Mouse (Mus musculus) gastrocnemius, postnatal 4 days (tissue): ENCODE results near the gene Lyzl4. TPM values are rescaled to one million over a fixed set of nuclear protein-coding genes. Genes with fewer than 3 reads are reported as not detected.

Source experiments
- DNase-seq, 2 experiments: peaks; one replicate each; pipeline ENCODE4 v3.0.0; 2021 to 2022; ENCODE audit warnings: low spot score in 2 of 2, mixed read lengths in 2 of 2
- total RNA-seq, 2 experiments: library from RNA; stranded (reverse); gene quantifications; 2 replicates each; pipeline ENCODE4 v1.2.3; 2021

The Lyzl4 gene
- total RNA-seq, 2 experiments from 2014 or later = 0.81 to 1.2 TPM

GRCm38 (mm10) chr9:121656322-121656721 lies 14.4 kb upstream of the Lyzl4 start:
- DNase-seq = no peak

- DNase-seq = no peak
These were observed 11.8 kb upstream of the Lyzl4 start for GRCm38 (mm10) chr9:121653668-121654067.

- DNase-seq = no peak
These were observed 5.1 kb upstream of the Lyzl4 start for GRCm38 (mm10) chr9:121647026-121647425.

- DNase-seq = no peak
These were observed 3.0 kb upstream of the Lyzl4 start for GRCm38 (mm10) chr9:121644855-121645254.

GRCm38 (mm10) chr9:121642401-121643181 lies 695 bp upstream of the Lyzl4 start, which contains the start of gene Vipr1:
Gene Vipr1 (plus strand): TSS chr9:121642716.
- peak in 1 of 2 experiments; percentile 38 for DNase-seq

GRCm38 (mm10) chr9:121641235-121641915 lies 521 bp downstream of the Lyzl4 start:
- no peak for DNase-seq

GRCm38 (mm10) chr9:121639790-121640189 lies 2.1 kb downstream of the Lyzl4 start:
- DNase-seq = no peak

- no peak for DNase-seq
These were observed 5.9 kb downstream of the Lyzl4 start for GRCm38 (mm10) chr9:121635835-121636576.

- no peak for DNase-seq
These were observed 8.6 kb downstream of the Lyzl4 start for GRCm38 (mm10) chr9:121633306-121633705.

- DNase-seq = no peak
These were observed 9.0 kb downstream of the Lyzl4 start for GRCm38 (mm10) chr9:121632891-121633290.

GRCm38 (mm10) chr9:121631946-121632345 lies 9.9 kb downstream of the Lyzl4 start:
- DNase-seq = no peak

- DNase-seq = no peak
These were observed 11.3 kb downstream of the Lyzl4 start for GRCm38 (mm10) chr9:121630627-121631026.

- DNase-seq = no peak
These were observed 17.0 kb downstream of the Lyzl4 start for GRCm38 (mm10) chr9:121624920-121625319.

GRCm38 (mm10) chr9:121623235-121623634 lies 18.7 kb downstream of the Lyzl4 start:
- no peak for DNase-seq

- no peak for DNase-seq
These were observed 22.5 kb downstream of the Lyzl4 start for GRCm38 (mm10) chr9:121619441-121619840.

- no peak for DNase-seq
These were observed 25.4 kb downstream of the Lyzl4 start for GRCm38 (mm10) chr9:121616471-121616870.

- DNase-seq = no peak
These were observed 27.6 kb downstream of the Lyzl4 start for GRCm38 (mm10) chr9:121614241-121614757.

- no peak for DNase-seq
These were observed 28.7 kb downstream of the Lyzl4 start for GRCm38 (mm10) chr9:121613192-121613591.

GRCm38 (mm10) chr9:121609381-121609780 lies 32.5 kb downstream of the Lyzl4 start:
- no peak for DNase-seq

GRCm38 (mm10) chr9:121606498-121607096 lies 35.3 kb downstream of the Lyzl4 start:
- DNase-seq = no peak
